7 mouse cellular contexts compared by ENCODE assay signal in genomic region chr16:77499537-77500301, GRCm38 (mm10).
DNase-seq lines count a peak whose midpoint lies in the region; ATAC-seq and TF ChIP-seq lines count a peak whose summit lies in the region.

No protein-coding gene starts in this region.

- peak overlapping the region; percentile 93 for H3K27ac ChIP-seq in forebrain, embryonic 15.5 days (replicated peaks)
- H3K27ac ChIP-seq in heart, postnatal 0 days (ENCODE audit: low read depth) = peak overlapping the region; percentile 95
- peak overlapping the region; percentile 34; the same call in 1 of the 2 replicates for H3K27ac ChIP-seq in liver, embryonic 11.5 days (ENCODE audit: low read depth, low read length)
- peak overlapping the region; percentile 83 for H3K27ac ChIP-seq in testis, adult 2 months (ENCODE audit: control insufficient read depth, insufficient read depth, low read depth, low read length)

- no peaks in the 10 kb centered on the region for H3K27me3 ChIP-seq in forebrain, embryonic 15.5 days
- H3K27me3 ChIP-seq in heart, postnatal 0 days (ENCODE audit: control insufficient read depth, insufficient read depth, low read length) = no peaks in the 10 kb centered on the region
- no peaks in the 10 kb centered on the region for H3K27me3 ChIP-seq in liver, embryonic 11.5 days (replicated peaks; ENCODE audit: control insufficient read depth, insufficient read depth, low read length)
- no peaks in the 10 kb centered on the region for H3K27me3 ChIP-seq in testis, adult 2 months (ENCODE audit: control insufficient read depth, insufficient read depth, low read length)

- H3K4me2 ChIP-seq in forebrain, embryonic 15.5 days (replicated peaks) = peak overlapping the region; percentile 44
- H3K4me2 ChIP-seq in heart, postnatal 0 days (ENCODE audit: low read depth, low read length) = peak overlapping the region; percentile 71
- H3K4me2 ChIP-seq in liver, embryonic 11.5 days = peak overlapping the region; percentile 33

- DNase-seq in cerebellum, adult 8-10 months = peak; percentile 25
- peak; percentile 95 for DNase-seq in heart, postnatal 0 days (ENCODE audit: low spot score)
- DNase-seq in kidney, postnatal 25 days = peak; percentile 92 to 95
- peak; percentile 39 for DNase-seq in liver, embryonic 11.5 days (ENCODE audit: low spot score)
- peak; percentile 32 for DNase-seq in neural tube, embryonic 10.5 days (ENCODE audit: extremely low spot score, low spot score)

- no peaks in the 10 kb centered on the region for H3K9me3 ChIP-seq in forebrain, embryonic 15.5 days
- H3K9me3 ChIP-seq in heart, postnatal 0 days (replicated peaks; ENCODE audit: control insufficient read depth, low read length) = no peaks in the 10 kb centered on the region
- H3K9me3 ChIP-seq in liver, embryonic 11.5 days (ENCODE audit: control insufficient read depth, low read length) = no peaks in the 10 kb centered on the region

- H3K9ac ChIP-seq in forebrain, embryonic 15.5 days (replicated peaks) = peak overlapping the region; percentile 48; the same call in 1 of the 2 replicates
- H3K9ac ChIP-seq in heart, postnatal 0 days (replicated peaks; ENCODE audit: low read depth, low read length) = peak overlapping the region; percentile 77
- no peak overlapping the region for H3K9ac ChIP-seq in liver, embryonic 11.5 days (ENCODE audit: low read depth, low read length)

- no peak for TF ChIP-seq CTCF in heart, postnatal 0 days (IDR thresholded peaks at IDR 0.05; ENCODE audit: low read depth)
- TF ChIP-seq CTCF in testis, adult 2 months (IDR thresholded peaks at IDR 0.05; ENCODE audit: control insufficient read depth, insufficient read depth, insufficient replicate concordance, low read depth, low read length) = no peak

- no peaks in the 10 kb centered on the region for H3K36me3 ChIP-seq in forebrain, embryonic 15.5 days
- H3K36me3 ChIP-seq in heart, postnatal 0 days (replicated peaks; ENCODE audit: control insufficient read depth, insufficient read depth, low read length) = no peaks in the 10 kb centered on the region
- H3K36me3 ChIP-seq in liver, embryonic 11.5 days (ENCODE audit: control insufficient read depth, insufficient read depth, low read length) = no peaks in the 10 kb centered on the region
- no peaks in the 10 kb centered on the region for H3K36me3 ChIP-seq in testis, adult 2 months (ENCODE audit: control insufficient read depth, insufficient read depth, low read length)

- peak; percentile 97 for ATAC-seq in forebrain, embryonic 15.5 days (replicated peaks)
- peak; percentile 95 for ATAC-seq in heart, postnatal 0 days (ENCODE audit: insufficient read depth, low read depth)
- ATAC-seq in liver, embryonic 11.5 days (replicated peaks; ENCODE audit: low FRiP score) = peak; percentile 53; the same call in 1 of the 2 replicates

- peak overlapping the region; percentile 40 for H3K4me3 ChIP-seq in forebrain, embryonic 15.5 days
- H3K4me3 ChIP-seq in heart, postnatal 0 days (ENCODE audit: low read depth, low read length) = peak overlapping the region; percentile 67
- no peak overlapping the region for H3K4me3 ChIP-seq in liver, embryonic 11.5 days (ENCODE audit: low read depth, low read length)
- peak overlapping the region; percentile 32 for H3K4me3 ChIP-seq in testis, adult 2 months (ENCODE audit: control insufficient read depth, low read depth, low read length)

- WGBS in forebrain, embryonic 15.5 days = 19% methylated on average over 18 of the region's 18 CpGs
- 21% methylated on average over 18 of the region's 18 CpGs for WGBS in heart, postnatal 0 days
- WGBS in liver, embryonic 11.5 days = 58% methylated on average over 18 of the region's 18 CpGs

- H3K4me1 ChIP-seq in forebrain, embryonic 15.5 days = peaks cover 19% of the 10 kb centered on the region
- peaks cover 10% of the 10 kb centered on the region for H3K4me1 ChIP-seq in heart, postnatal 0 days (ENCODE audit: control insufficient read depth, insufficient read depth)
- H3K4me1 ChIP-seq in liver, embryonic 11.5 days (replicated peaks; ENCODE audit: control insufficient read depth, insufficient read depth, low read length) = no peaks in the 10 kb centered on the region
- no peaks in the 10 kb centered on the region for H3K4me1 ChIP-seq in testis, adult 2 months (ENCODE audit: control insufficient read depth, insufficient read depth, low read length)

- TF ChIP-seq EP300 in heart, postnatal 0 days (IDR thresholded peaks at IDR 0.05; ENCODE audit: low read depth) = 0 out of 2 replicates have a peak, but pooled peaks have one; percentile 26

- no peak for TF ChIP-seq POLR2A in testis, adult 2 months (IDR thresholded peaks at IDR 0.05; ENCODE audit: control insufficient read depth, low read depth, low read length)

Comparison
In these comparisons a context has a peak if more than half of its experiments do, and no peak if none do; other contexts are left out.
1. DNase-seq: peak in every context shown above with its lines; median percentile 95 in heart, postnatal 0 days; 94 in kidney, postnatal 25 days; 39 in liver, embryonic 11.5 days; 32 in neural tube, embryonic 10.5 days; 25 in cerebellum, adult 8-10 months.
2. H3K27ac ChIP-seq: peak in every context shown above with its lines; median percentile 95 in heart, postnatal 0 days; 93 in forebrain, embryonic 15.5 days; 83 in testis, adult 2 months; 34 in liver, embryonic 11.5 days.